Mouse (Mus musculus): ENCODE measurements around the gene Ift43. TPM values are rescaled to one million over a fixed set of nuclear protein-coding genes. Genes with fewer than 3 reads are reported as not detected.
A peak's percentile ranks its signal among the peaks of the same experiment; 100 is the strongest.

Ift43 gene
- total RNA-seq (2021) = 10 to 100 TPM; 13.9 to 15.0 TPM
- long read RNA-seq, transcript Ift43-205 (9 exons, 783 nt) = major isoform, 5 of 8 reads
- long read RNA-seq, partial matches to known transcripts = 2 of 8 reads
- long read RNA-seq, other reads (novel, unspliced or antisense) = 1 of 8 reads

DNA sequence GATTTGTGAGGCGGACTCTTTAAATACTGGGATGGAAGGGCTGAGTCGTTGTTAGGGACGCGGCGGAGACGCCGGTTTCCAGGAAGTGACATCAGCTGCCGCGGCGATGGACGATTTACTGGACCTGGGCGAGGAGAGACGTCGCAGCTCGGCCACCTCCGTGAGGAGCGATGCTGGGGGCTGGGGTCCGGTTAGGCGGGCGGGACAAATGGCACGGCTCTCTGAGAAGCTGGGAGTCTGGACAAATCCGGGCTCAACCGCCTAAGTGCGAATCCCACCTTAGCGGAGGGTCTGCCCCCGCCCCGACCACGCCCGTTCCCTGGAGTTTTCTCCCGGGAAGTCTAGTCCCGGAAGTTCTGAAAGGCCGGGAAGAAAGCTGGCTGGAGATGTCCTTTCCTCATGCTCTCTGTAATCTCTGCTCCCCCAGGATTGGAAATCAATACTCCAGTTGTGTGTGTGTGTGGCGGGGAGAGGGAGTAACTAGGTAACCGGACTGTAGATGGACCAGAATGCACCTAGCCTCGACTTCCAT lies at the start of gene Ift43:
Gene Ift43, plus strand, starts transcription at position 61 of the 532 bp plus-strand sequence.
- peak; percentile 75 to 87 for DNase-seq (ENCODE audit: low spot score in 2 of 2)

DNA sequence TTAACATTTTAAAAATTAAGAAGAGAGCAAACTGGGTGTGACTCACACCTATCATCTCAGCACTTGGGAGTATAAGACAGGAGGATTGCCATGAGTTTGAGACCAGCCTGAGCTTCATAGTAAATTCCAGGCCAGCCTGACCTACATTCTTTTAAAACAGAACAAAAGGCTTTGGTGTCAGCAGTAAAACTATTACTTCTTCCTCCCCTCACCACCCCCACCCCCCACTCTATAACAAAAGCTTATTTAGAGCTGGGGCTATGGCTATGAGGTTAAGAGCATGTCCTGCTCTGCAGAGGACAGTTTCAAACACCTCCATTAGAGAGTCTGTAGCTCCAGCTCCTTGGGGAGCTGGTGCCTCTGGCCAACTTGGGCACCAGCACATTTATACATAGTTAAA lies 46.8 kb upstream of the Ift43 start:
- no peak for DNase-seq (ENCODE audit: low spot score in 2 of 2)

- DNase-seq (ENCODE audit: low spot score in 2 of 2) = no peak
Measured at GRCm38 (mm10) chr12:86036368-86037166, 45.8 kb upstream of the Ift43 start.

GRCm38 (mm10) chr12:86037235-86037921 lies 45.0 kb upstream of the Ift43 start:
- DNase-seq (ENCODE audit: low spot score in 2 of 2) = no peak

DNA sequence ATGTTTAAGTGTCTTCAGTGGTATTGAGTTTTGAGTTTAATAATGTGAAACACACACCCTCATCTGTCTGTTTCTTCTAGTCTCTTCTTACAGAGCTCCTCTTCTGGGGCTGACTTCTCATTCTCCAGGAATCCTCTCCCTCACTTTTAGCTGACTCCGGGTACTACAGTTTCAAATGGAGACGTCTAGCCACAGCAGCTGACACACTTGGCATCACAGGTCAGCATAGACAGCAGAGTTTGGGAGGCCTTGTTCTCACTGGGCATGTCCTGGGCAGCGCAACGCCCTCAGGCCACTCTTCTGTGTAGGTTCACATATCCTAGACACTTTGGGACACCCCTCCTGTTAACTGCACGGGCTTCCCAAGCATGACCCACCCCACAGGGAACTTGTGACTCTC lies 43.3 kb upstream of the Ift43 start:
- no peak for DNase-seq (ENCODE audit: low spot score in 2 of 2)

DNA sequence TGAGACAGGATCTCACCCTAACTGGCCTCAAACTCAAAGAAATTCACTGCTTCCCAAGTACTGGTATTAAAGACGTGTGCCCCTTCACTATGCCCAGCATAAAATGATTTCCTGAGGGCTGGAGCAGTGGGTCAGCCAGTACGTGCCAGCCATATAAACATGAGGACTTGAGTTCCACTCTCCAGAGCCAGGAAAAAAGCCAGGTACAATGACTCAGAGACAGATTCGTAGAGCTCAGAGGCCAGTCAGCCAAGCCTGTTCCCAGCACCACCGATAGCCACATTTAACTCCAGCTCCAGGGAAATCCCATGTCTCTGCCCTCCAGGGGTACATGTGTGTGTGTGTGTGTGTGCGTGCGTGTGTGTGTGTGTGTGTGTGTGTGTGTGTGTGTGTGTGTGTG lies 42.6 kb upstream of the Ift43 start:
- no peak for DNase-seq (ENCODE audit: low spot score in 2 of 2)

GRCm38 (mm10) chr12:86046141-86046540 lies 36.2 kb upstream of the Ift43 start:
- DNase-seq (ENCODE audit: low spot score in 2 of 2) = no peak

- no peak for DNase-seq (ENCODE audit: low spot score in 2 of 2)
Measured at GRCm38 (mm10) chr12:86046776-86047175, 35.6 kb upstream of the Ift43 start.

DNA sequence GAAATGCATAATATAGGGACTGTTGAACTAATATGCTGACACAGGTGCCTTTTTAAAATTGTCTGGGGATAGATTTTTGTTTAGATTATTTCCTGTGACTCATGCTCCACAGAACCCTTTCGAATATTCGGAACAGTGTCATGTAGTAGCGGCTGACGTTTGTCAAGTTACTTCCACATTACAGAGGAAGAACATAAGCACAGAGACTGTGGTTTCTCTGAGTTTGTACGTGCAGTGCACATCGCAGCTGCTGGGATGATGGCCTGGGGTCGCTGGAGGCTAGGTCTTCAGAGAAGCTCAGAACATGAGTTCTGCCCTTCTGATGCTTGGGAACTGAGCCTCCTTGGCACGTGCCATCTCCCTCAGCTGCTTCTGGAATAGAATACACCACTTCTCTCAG lies 35.0 kb upstream of the Ift43 start:
- no peak for DNase-seq (ENCODE audit: low spot score in 2 of 2)

DNA sequence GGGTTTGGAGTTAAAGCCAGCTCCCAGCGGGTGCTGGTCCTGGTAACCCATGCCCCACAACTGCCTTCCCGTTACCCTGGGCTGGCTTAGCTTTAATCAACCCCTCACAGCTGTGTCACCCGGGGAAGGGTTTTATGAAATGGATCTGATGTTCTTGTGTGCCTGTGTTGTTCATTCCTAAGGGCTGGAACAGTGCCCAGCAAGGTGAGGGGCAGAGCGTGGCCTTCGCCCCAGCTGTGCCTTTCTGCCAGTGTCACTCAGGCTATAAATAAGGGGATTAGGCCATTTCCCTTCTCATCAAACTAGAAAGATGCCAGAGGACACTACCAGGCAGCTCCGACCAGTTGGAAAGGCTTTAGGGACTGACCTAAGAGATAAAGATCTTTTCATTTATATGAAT lies 32.5 kb upstream of the Ift43 start:
- DNase-seq (ENCODE audit: low spot score in 2 of 2) = no peak

DNA sequence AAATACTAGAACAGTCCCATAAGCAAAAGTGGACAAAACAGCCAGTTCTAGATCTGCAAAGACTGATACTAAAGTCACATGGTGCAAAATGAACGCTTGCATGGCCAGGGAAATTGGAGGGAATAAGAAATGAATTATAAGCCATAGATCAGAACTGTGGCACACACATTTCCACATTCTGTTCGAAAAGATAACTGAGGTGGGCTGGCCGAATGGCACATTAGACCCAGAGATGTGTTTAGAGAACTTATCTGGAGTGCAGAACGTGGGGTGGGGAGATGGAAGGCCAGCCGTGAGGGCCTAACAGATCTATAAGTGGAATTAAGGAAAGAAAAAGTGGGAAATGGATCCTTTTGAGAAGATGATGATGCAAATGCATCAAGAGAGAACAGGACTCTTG lies 30.9 kb upstream of the Ift43 start:
- DNase-seq (ENCODE audit: low spot score in 2 of 2) = no peak

DNA sequence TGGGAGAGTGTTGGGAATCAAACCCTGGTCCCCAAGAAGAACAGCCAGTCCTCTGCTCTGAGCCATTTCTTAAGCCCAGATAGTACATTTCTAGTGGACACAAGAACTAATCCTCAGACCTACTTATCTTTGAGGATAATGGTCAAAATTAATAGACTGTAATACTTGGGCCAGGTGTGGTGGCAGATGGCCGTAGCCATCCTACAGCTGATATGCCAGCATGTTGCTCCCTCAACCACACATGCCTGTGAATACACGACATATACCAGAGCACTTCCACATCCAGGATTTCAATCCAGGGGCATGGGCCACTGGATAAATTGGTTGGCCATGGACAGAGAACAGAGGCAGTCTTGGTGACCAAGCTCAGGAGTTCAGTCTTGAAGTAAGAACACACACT lies 27.0 kb upstream of the Ift43 start:
- no peak for DNase-seq (ENCODE audit: low spot score in 2 of 2)

DNA sequence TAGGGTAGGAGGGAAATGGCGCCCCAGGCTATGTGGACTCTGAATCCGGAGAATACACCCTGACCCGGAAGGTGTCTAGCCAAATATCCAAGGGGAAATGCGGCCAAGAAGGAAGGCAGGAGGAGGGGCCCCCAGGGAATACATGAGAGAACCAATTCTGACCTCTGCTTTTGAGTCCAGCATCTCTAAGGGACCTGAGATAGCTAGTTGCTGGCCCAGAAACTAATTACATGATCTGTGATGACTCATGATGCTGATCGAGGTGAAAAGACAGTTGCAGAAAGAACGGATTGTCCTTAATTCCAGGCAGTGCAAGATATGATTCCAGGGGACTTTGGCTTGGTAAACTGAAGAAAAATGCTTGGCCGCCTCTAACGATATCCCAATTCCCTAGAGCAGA lies 25.4 kb upstream of the Ift43 start:
- no peak for DNase-seq (ENCODE audit: low spot score in 2 of 2)

GRCm38 (mm10) chr12:86057516-86057915 lies 24.8 kb upstream of the Ift43 start:
- no peak for DNase-seq (ENCODE audit: low spot score in 2 of 2)

DNA sequence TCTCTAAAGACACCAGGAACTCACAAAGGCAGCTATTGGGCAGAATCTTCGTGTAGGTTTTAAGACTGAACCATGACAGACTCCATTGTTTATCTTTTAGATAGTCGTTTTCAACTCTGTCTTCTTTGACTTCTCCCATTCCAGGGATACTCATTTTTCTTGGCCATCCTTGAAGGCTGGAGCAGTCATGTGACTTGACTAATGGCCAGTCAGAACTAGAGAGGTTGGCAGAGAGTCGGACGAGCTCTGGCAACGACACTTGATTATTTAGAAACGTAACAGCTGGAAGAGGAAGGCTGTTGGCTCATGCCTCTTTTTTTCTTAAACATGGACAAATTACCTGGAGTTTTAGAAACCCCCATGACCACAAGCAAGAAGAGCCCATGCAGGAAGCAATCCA lies 23.0 kb upstream of the Ift43 start:
- DNase-seq (ENCODE audit: low spot score in 2 of 2) = no peak

DNA sequence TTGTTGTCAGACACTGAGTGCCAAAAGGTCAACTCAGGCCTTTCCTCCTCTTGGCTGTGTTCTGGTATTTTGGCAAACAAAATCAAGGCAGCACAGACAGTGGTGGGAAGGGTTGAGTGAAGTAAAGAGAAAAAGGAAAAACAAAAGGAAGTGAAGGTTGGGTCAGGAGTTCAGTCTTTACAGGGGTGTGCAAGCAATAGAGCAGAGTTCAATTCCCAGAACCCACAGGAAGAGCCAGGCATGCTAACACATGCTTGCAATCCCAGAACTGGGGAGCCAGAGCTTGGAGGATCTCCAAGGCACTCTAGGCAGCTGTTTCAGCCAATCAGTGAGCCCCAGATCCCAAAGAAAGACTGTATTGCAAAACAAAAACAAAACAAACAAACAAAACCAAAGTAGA lies 17.5 kb upstream of the Ift43 start:
- DNase-seq (ENCODE audit: low spot score in 2 of 2) = no peak

GRCm38 (mm10) chr12:86071432-86071831 lies 10.9 kb upstream of the Ift43 start:
- peak; percentile 51 to 72 for DNase-seq (ENCODE audit: low spot score in 2 of 2)

DNA sequence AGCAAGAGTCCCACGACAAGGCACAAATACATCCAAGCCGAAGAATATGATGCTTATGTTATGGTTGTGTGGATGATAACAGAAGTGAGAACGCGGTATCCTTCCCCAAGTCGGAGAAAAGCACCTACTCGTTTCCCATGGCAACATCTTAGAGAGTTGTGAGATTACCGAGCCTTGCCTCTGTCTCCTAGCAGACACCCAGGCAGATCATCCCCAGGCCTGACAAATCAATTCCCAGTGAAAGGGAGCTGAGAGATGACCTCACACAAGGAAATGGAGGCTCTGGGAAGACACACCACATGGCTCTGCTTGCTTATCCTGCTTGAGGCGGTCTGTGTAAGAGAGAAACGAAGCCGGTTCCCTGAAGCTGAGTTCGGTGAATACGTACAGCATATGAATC lies 7.7 kb upstream of the Ift43 start:
- DNase-seq (ENCODE audit: low spot score in 2 of 2) = no peak

DNA sequence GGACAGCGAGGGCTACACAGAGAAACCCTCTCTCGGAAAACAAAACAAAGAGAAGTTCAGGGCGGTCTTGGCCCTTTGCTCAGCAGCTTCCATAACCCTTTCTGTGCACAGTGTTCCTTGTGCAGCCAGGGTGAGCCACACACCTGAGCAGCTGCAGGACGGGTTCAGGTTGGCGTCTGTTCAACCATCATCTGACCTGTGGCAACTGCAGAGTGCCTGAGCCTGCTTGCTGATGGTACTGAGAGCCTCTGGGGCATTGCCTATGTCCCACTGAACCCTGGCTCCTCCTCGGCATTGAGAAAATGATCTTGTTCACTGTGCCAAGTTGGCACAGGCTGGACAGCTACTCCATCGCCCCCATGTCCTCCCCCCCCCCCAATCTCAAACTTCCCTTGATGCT lies 7.0 kb upstream of the Ift43 start:
- no peak for DNase-seq (ENCODE audit: low spot score in 2 of 2)

DNA sequence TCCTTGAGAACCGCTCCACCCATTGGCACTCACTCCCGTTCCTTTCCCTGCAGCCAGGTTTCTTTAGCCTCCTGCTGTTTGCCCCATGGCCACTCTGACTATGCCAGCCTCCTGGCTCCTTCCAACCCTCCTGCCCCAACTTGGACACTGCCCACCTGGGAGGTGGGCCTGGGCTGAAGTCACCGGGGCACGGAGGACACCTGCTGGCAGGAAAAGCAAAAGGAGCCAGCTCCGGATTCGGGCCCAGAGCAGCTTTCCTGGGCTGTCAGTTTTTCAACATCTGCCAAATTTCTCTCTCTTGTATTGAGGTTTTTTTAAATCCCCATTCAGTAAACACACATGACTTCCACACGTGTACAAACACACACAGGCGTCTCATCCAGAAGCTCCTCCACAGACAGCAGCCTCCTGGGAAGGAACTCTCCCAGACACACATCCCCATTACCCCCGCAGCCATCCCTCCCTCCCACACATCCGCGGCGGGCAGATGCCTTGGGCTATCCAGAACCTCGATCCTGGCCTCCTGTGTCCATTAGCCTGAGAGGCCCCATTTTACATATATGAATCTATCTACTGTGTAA lies 5.9 kb upstream of the Ift43 start:
- DNase-seq (ENCODE audit: low spot score in 2 of 2) = peak in 1 of 2 experiments; percentile 47

DNA sequence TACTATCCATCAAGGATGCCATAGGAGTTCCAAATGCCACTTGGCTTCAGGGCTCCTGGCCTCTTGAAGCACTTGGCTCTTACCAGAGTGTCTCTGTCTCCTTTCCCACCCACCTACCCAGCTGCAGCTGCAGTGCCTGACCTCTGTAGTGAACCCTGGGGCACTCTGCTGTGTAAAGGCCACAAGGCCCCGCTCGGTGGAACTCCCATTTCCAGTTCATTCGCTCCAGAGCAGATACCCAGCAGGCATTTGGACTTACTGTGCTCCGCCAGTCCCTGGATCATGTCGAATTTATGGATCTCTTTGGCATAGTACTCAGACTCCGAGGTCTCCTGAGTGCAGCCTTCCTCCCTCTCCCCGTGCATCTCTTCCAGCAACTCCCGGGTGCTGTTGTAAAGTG lies 5.0 kb upstream of the Ift43 start:
- DNase-seq (ENCODE audit: low spot score in 2 of 2) = no peak

GRCm38 (mm10) chr12:86077736-86078135 lies 4.6 kb upstream of the Ift43 start:
- DNase-seq (ENCODE audit: low spot score in 2 of 2) = no peak
